ENCODE assay signal across 8 mouse cellular contexts in the genomic region with DNA sequence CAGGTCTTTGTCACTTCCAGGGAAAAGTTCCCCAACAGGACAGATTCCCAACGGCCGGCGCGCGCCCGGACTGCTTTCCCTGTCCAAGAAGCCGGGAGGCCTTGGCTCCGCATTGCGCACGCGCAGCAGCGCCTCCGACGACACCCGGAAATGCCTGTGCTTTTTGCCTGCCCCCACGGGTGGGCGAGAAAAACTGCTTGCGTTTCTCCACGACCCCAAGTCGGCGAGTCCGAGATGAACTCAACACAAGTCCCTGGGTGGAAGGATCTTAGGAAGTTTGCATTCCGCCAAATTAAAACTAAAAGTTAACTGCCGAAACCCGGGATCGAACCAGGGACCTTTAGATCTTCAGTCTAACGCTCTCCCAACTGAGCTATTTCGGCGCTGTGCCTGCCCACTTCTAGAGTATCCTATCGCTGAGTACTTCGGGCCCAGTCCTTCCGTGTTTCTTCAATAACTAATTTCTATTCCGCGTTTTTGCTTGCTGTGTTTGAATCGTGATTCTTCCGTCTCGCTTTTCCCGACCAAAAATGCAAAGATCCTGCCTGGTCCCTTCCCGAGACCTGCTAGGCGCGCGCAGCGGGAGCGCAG. TPM values are rescaled to one million over a fixed set of nuclear protein-coding genes. Genes with fewer than 3 reads are reported as not detected.
DNase-seq lines count a peak whose midpoint lies in the region; ATAC-seq lines count a peak whose summit lies in the region.

No protein-coding gene starts in this region.

- H3K9ac ChIP-seq in hindbrain, embryonic 16.5 days (ENCODE audit: low read depth, low read length) = peak overlapping the region; percentile 70

- under 1% methylated on average over 44 of the region's 44 CpGs for WGBS in hindbrain, embryonic 16.5 days
- WGBS in macrophage (ENCODE audit: missing documents) = under 1% methylated on average over 42 of the region's 44 CpGs

- peak; percentile 86 for ATAC-seq in hindbrain, embryonic 16.5 days

- peaks cover 7% of the 10 kb centered on the region; the same call in 1 of the 2 replicates for H3K4me1 ChIP-seq in hindbrain, embryonic 16.5 days (ENCODE audit: control insufficient read depth, insufficient read depth, low read depth, low read length)

- no peaks in the 10 kb centered on the region for H3K9me3 ChIP-seq in hindbrain, embryonic 16.5 days (ENCODE audit: control insufficient read depth, low read length)

- no peaks in the 10 kb centered on the region for H3K27me3 ChIP-seq in hindbrain, embryonic 16.5 days (replicated peaks; ENCODE audit: control insufficient read depth, insufficient read depth, low read length)

- no peaks in the 10 kb centered on the region for H3K79me2 ChIP-seq in macrophage (ENCODE audit: inconsistent target)

- H3K4me3 ChIP-seq in hindbrain, embryonic 16.5 days (ENCODE audit: low read length) = peak overlapping the region; percentile 64
- peak overlapping the region; percentile 93 for H3K4me3 ChIP-seq in macrophage (ENCODE audit: inconsistent target)

- peak overlapping the region; percentile 76 for H3K4me2 ChIP-seq in hindbrain, embryonic 16.5 days (ENCODE audit: low read length)

- peak; percentile 86 for DNase-seq in T-cell, adult 2 months (ENCODE audit: low spot score)
- peak; percentile 86 to 87 for DNase-seq in cerebellum, postnatal 36 days
- peak; percentile 89 for DNase-seq in gastrocnemius, adult 18-20 months (ENCODE audit: low spot score)
- DNase-seq in left cerebral cortex, adult 18-20 months (ENCODE audit: low spot score in 2 of 2) = peak; percentile 88 to 89
- peak; percentile 90 for DNase-seq in right cerebral cortex, adult 18-20 months
- DNase-seq in urinary bladder, postnatal 10 days (ENCODE audit: low spot score) = peak; percentile 62

- no peaks in the 10 kb centered on the region for H3K36me3 ChIP-seq in hindbrain, embryonic 16.5 days (ENCODE audit: control insufficient read depth, insufficient read depth, low read length)
- H3K36me3 ChIP-seq in macrophage (ENCODE audit: inconsistent target) = no peaks in the 10 kb centered on the region

- H3K27ac ChIP-seq in hindbrain, embryonic 16.5 days (ENCODE audit: low read depth, low read length) = peak overlapping the region; percentile 67
- H3K27ac ChIP-seq in macrophage = peak overlapping the region; percentile 62

RNA-seq across cellular contexts. Expression of gene Dct, which starts 37.3 kb away (rescaled TPM):
- under 1 TPM; 0.48 to 0.66 TPM for total RNA-seq in gastrocnemius, adult 18-20 months (2021)
- polyA plus RNA-seq in hindbrain, embryonic 16.5 days (2015; fragmentation: Nextera tagmentation; extraction: Ambion mirVana) = 0.57 and 0.70 TPM in 2 replicates
- under 1 TPM; 0.26 to 0.70 TPM for total RNA-seq in left cerebral cortex, adult 18-20 months (2021)
- under 1 TPM in 20 of 26 experiments, not detected in 6; 0.17 to 0.62 (median 0.37) TPM for total RNA-seq in macrophage (2018; cell fraction: chromatin; rRNA removed)
- not detected for total RNA-seq in macrophage (2018; cell fraction: cytosol; rRNA removed)
- under 1 TPM in 22 of 26 experiments, not detected in 4; 0.12 to 0.55 (median 0.27) TPM for total RNA-seq in macrophage (2018; cell fraction: nucleus; rRNA removed)
- polyA plus RNA-seq in macrophage (2018) = not detected in 3 replicates

RNA-seq across cellular contexts. Expression of gene Tgds, which starts 43.2 kb away (rescaled TPM):
- total RNA-seq in gastrocnemius, adult 18-20 months (2021) = 1 to 10 TPM; 6.0 to 6.2 TPM
- polyA plus RNA-seq in hindbrain, embryonic 16.5 days (2015; fragmentation: Nextera tagmentation; extraction: Ambion mirVana) = 15.3 and 16.1 TPM in 2 replicates
- total RNA-seq in left cerebral cortex, adult 18-20 months (2021) = 1 to 10 TPM; 7.9 to 9.1 TPM
- 10 to 100 TPM in 15 of 26 experiments, 1 to 10 TPM in 11; 1.3 to 33.7 (median 12.8) TPM for total RNA-seq in macrophage (2018; cell fraction: chromatin; rRNA removed)
- total RNA-seq in macrophage (2018; cell fraction: cytosol; rRNA removed) = 10 to 100 TPM in 21 of 26 experiments, 1 to 10 TPM in 5; 4.4 to 14.1 (median 12.2) TPM
- total RNA-seq in macrophage (2018; cell fraction: nucleus; rRNA removed) = 10 to 100 TPM in 13 of 26 experiments, 1 to 10 TPM in 13; 3.0 to 33.2 (median 10.5) TPM
- polyA plus RNA-seq in macrophage (2018) = 9.7 to 18.9 TPM (median 10.4 TPM) in 3 replicates

RNA-seq across cellular contexts. Expression of gene Gpr180, which starts 47.6 kb away (rescaled TPM):
- 10 to 100 TPM; 31.4 to 36.1 TPM for total RNA-seq in gastrocnemius, adult 18-20 months (2021)
- 49.4 and 49.8 TPM in 2 replicates for polyA plus RNA-seq in hindbrain, embryonic 16.5 days (2015; fragmentation: Nextera tagmentation; extraction: Ambion mirVana)
- total RNA-seq in left cerebral cortex, adult 18-20 months (2021) = 10 to 100 TPM; 28.6 to 30.2 TPM
- total RNA-seq in macrophage (2018; cell fraction: chromatin; rRNA removed) = 10 to 100 TPM in 2 of 26 experiments, 1 to 10 TPM in 20, under 1 TPM in 3, not detected in 1; 0.58 to 10.7 (median 3.5) TPM
- total RNA-seq in macrophage (2018; cell fraction: cytosol; rRNA removed) = 10 to 100 TPM in 14 of 26 experiments, 1 to 10 TPM in 12; 7.0 to 13.2 (median 10.4) TPM
- total RNA-seq in macrophage (2018; cell fraction: nucleus; rRNA removed) = 10 to 100 TPM in 4 of 26 experiments, 1 to 10 TPM in 22; 1.5 to 18.7 (median 7.1) TPM
- 5.3 to 18.8 TPM (median 9.8 TPM) in 3 replicates for polyA plus RNA-seq in macrophage (2018)

Comparison
In these comparisons a context has a peak if more than half of its experiments do, and no peak if none do; other contexts are left out.
1. Peak in every context shown above with its lines: DNase-seq, ATAC-seq, H3K4me3 ChIP-seq and H3K27ac ChIP-seq.